Mouse (Mus musculus) kidney, adult 18-20 months (tissue): ENCODE measurements at regions not wholly inside any gene's neighbourhood (a gene's known extent, or its start where the extent isn't known, plus 50 kb on each side); places are given as distances from the start of the nearest gene placed in this dataset.
A peak's percentile ranks its signal among the peaks of the same experiment; 100 is the strongest.

Experiments
- DNase-seq: peaks from one replicate; pipeline ENCODE4 v3.0.0; 2021

GRCm38 (mm10) chr6:117622946-117623345, 218.0 kb upstream of the Zfp637 start:
- no peak for DNase-seq

- DNase-seq = no peak
These were observed 215.3 kb upstream of the Zfp637 start for GRCm38 (mm10) chr6:117625716-117626115.

DNA sequence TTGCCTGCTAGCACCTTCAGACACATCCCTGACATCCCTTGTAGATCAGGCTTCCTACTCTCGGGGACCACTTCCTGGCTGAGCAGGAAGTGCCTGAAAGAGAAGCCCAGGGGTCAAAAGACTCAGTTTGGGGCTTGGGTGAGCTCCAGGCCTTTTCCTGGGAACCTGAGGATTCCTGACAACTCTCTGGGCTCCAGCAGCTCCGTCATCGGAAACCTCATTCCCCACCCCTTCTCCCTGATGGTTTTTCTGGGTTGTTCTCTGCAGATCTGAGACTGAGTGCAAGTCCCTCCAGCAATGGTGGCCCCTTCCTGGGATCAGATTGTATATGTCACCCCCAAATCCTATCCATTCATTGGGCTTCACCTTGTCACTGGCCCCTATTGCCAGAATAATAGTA, 213.5 kb upstream of the Zfp637 start:
- DNase-seq = no peak

- no peak for DNase-seq
These were observed 194.4 kb upstream of the Zfp637 start for GRCm38 (mm10) chr6:117646628-117647027.

GRCm38 (mm10) chr6:117650541-117650940, 190.4 kb upstream of the Zfp637 start:
- no peak for DNase-seq

DNA sequence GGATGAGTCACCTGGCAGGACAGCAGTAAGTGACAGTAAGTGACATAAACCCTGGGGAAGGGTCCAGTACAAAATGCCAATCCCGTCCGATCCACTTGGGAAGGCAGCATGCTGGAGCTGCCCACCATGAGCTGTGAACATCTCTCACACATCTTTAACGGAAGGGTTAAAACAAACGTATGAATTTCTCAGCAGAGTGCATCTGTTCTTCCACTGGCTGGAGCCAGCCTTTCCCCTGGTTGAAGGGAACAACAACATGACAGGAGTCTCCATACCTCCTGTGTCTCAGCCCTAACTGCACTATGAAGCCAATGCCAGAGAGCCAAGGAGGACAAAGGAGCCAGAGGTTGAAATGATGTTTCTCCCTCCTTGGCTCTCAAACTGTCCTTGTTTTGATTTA, 189.4 kb upstream of the Zfp637 start:
- no peak for DNase-seq

DNA sequence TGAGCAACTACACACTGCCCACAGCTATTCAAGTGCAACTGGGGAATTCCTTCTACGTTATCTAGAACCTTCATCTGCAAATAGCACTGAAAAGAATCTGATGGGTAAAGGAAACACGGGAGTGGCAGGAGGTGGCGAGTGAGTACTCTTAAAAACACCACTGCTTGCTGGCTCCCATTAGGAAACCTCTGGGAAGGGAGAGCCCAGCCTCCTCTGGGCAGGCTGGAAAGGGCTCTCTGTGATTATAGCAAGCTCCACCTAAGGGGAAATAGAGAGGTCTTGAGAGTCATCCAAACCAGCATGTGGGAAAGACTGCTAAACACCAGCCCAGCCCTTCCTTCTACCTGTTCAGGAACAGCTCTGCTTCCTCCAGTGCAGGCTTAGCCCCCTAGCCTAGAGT, 189.0 kb upstream of the Zfp637 start:
- DNase-seq = no peak

GRCm38 (mm10) chr6:117652917-117653316, 188.1 kb upstream of the Zfp637 start:
- peak; percentile 32 for DNase-seq

GRCm38 (mm10) chr6:117653886-117654425, 187.0 kb upstream of the Zfp637 start:
- no peak for DNase-seq

DNA sequence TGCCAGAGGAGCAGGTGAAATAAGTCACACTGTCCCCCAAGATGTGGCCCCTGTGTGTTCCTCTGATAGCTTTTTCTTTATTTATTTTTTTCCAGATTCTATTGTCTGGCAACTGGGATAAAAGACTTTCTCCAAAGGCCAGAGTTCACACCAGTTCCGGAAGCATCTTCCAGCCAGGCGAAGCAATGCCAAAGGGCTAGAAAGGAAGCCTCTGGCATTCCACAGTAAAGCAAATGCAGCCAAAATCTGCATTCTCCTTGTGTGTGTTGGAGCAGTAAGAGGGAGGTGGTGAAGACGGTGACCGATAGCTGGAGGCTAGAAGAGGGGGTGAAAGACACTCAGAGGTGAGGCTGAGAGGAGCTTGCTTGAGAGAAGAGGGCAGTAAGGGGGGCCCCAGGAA, 185.0 kb upstream of the Zfp637 start:
- DNase-seq = no peak

DNA sequence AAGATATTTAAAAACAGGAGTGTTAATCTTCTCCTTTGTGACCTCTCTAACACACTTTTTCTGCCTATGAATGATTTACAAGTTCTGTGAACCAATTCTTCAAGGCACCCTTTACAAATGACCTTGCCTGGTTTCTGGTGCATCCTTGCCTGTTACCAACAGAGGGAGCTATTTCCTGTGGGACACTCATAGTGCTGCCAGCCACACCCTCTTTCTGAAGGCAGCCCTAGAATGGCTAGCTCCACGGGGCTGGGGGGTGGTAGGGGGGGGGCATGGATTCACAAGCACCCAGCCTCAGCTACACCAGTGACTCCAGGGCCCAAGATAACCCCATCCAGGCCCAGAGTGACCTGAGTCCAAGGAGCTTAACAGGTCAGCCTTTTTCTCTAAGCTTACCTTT, 180.4 kb upstream of the Zfp637 start:
- DNase-seq = peak; percentile 34

GRCm38 (mm10) chr6:117662635-117663034, 178.3 kb upstream of the Zfp637 start:
- no peak for DNase-seq

- DNase-seq = no peak
These were observed 170.6 kb upstream of the Zfp637 start for GRCm38 (mm10) chr6:117670337-117670736.

- no peak for DNase-seq
These were observed 170.0 kb upstream of the Zfp637 start for GRCm38 (mm10) chr6:117670792-117671525.

DNA sequence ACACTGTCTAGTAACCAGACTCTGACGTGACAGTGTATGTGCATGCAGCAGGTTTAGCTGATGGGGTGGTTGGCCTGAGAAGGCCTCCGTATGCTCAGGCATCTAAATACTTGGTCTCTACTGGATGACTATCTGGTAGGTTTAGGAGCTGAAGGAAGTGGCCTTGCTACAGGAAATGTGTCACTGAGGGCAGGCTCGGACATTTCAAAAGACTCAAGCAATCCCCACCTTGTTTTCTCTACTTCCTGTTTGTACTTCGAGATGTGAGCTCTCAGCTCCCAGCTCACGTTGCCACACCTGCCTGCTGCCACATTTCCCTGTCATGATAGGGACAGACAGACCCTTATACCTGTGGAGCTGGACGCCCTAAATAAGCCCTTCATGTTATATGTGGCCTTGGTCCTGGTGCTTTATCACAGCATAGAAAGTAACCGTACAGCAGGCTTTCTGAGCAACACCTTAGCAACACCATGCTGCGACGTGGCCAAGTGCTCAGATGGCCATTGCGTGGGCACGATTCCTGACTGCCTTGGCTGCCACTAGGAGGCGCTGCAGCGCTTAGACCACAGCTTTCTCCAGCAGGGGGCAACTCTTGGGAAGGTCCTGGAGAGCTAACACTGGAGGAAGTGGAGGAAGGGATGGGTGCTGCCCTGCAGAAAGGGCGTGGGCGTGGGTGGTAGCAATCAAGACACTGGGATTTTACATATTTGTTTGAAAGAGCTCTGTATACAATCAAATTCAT, 165.8 kb upstream of the Zfp637 start:
- no peak for DNase-seq

- peak; percentile 46 for DNase-seq
These were observed 164.7 kb upstream of the Zfp637 start for GRCm38 (mm10) chr6:117676064-117676821.

- no peak for DNase-seq
These were observed 163.9 kb upstream of the Zfp637 start for GRCm38 (mm10) chr6:117677062-117677461.

GRCm38 (mm10) chr6:117677821-117678220, 163.2 kb upstream of the Zfp637 start:
- no peak for DNase-seq

- no peak for DNase-seq
These were observed 162.7 kb upstream of the Zfp637 start for GRCm38 (mm10) chr6:117678276-117678675.

DNA sequence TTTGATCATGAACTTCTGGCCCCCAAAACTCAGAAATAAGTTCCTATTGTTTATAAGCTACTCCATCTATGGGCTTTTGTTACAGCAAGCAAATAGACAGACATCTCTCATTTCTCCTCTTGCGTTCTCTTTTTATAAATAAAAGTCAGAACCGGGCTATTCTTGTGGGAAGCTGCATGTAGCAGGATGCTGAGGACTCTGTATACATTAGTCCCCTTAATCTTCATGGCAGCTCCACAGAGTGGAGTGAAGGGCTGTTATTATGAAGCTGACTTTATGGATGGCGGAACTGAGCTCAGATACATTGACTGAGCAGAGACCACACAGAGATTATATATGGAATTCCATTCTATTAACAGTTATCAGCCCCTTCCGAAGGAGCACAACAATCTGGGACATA, 162.1 kb upstream of the Zfp637 start:
- DNase-seq = no peak

DNA sequence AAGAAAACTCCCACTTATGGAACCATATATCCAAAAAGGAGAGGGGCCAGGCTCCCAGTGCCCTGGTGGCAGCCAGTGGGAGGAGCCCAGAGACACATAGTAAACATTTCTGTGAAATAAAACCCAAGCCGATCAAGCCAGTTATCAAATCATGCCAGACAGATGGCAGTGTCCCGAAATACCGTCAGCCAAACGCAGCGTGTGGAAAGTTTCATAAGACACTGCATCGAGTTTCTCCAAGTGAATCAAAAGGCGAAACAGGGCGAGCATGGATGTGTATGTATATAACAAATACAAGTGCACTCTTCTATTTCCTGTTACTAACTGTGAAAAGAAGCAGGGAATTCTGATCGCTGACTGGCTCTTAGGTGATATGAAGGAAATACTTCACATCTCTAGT, 154.8 kb upstream of the Zfp637 start:
- no peak for DNase-seq

GRCm38 (mm10) chr6:117687045-117687444, 153.9 kb upstream of the Zfp637 start:
- peak; percentile 36 for DNase-seq

DNA sequence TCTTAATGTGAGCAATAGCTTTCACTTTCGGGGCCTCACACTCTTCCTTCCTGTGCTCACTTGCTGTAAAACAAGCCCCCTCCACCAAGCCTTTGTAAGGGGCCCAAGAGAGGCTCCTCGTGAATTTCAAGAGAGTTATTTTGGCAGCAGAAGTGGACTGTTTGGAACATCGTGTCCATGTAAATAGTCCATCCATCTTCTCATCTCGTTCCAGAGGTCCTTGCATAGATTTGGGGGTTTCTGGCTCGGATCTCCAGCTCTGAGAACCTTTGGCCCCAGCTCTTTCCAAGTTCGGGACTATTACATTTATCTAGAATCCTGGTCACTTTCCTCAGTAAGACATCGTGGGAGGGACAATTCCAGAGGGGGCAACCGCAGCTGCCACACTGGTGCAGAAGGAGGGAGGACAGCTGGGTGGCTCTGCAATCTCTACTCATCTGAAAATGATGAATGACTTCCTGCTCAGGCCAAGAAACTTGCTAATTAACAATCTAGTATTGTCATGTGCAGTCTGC, 152.3 kb upstream of the Zfp637 start:
- no peak for DNase-seq
